Mouse (Mus musculus): ENCODE data around the gene Ppp1r3e.

Ppp1r3e gene

GRCm38 (mm10) chr14:54877048-54877715 is at the start of gene Ppp1r3e:
Gene Ppp1r3e (minus strand): TSS chr14:54877550.
- DNase-seq, result peak; percentile 67

- DNase-seq, result no peak
Measured at GRCm38 (mm10) chr14:54926401-54927158, 49.2 kb upstream of the Ppp1r3e start.

DNA sequence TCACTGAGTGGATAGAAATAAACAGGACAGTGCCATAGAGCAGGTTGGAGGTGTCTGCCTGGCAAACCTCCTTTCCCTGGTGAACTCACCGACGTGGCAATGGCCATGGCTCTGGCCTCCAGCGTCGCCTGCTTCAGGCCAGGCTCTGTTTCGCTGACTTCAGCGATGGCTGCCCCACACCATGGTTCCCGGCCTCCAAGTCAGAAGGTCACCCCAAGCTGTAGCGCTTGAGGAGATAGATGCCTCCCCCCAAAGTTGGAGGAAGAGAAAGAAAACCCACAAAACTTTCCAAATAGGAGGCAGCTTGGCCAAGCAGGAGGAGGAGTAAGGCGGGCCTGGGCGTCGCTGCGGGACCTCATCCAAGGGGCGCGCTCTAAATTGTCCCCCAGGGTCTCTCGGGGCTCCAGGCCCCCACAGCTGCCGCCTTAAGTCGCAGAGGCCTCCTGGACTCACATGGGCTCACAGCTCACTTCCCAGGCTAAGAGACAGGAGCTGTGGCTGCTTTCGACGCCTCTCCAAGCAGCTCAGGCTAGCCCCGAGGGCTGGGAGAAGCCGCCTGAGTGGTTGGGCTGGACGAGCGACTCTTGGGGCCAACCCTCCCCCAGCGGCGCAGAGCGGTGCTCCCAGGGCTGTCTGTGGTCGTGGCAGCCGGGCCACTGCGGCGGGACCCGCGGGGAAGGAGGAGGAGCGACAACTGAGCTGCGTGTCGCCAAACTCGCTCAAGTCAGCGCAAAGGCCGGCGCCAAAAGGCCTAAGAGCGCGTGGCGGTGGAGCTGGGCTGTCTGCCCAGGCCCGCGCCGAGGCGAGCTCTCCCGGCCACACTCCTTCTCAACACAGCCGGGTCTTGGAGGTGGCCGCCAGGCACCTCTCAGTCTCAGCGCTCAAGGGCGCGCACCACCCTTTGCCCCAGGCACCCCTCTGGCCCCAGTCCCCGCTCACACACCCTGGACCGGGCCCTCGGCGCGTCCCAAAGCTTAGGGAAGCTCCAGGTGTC is 48.3 kb upstream of the Ppp1r3e start, which contains the start of gene Efs:
Efs (minus strand) TSS at position 778 of the 994 bp plus-strand sequence.
- DNase-seq, result no peak

GRCm38 (mm10) chr14:54924641-54925348 is 47.4 kb upstream of the Ppp1r3e start:
- DNase-seq, result no peak

DNA sequence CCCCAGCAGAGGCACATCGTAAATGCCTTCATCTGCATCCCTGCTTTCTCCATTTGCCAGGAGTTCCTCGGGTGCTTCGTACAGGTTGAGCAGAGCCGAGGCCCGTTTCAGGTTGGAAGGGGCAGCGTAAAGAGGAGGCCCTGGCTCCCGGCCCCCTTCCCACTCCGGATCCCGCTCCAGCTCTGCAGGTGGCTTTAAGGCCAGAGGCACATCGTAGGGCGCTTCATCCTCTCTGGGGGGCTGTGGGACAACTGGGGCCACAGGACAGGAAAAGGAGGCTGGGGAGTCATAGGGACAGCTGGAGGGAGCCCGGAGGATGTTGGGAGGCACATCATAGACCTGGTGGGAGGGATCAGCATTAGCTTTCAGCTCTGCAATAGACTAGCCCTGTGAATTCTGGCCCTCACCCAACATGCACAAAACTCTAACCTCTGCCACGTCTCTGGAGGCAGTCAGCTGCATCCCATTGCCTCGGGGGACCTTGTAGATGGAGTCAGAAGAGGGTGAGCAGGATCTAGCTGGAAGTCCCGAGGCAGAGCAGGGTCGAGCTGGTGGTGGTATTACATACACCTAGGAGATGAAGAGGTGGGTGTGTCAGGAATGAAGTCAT is 42.8 kb upstream of the Ppp1r3e start:
- no peak for DNase-seq

GRCm38 (mm10) chr14:54913343-54913742 is 36.0 kb upstream of the Ppp1r3e start:
- DNase-seq, result no peak

GRCm38 (mm10) chr14:54912886-54913285 is 35.5 kb upstream of the Ppp1r3e start, which contains the start of gene Slc22a17:
Gene Slc22a17 (minus strand): TSS chr14:54913132.
- peak; percentile 55 for DNase-seq

DNA sequence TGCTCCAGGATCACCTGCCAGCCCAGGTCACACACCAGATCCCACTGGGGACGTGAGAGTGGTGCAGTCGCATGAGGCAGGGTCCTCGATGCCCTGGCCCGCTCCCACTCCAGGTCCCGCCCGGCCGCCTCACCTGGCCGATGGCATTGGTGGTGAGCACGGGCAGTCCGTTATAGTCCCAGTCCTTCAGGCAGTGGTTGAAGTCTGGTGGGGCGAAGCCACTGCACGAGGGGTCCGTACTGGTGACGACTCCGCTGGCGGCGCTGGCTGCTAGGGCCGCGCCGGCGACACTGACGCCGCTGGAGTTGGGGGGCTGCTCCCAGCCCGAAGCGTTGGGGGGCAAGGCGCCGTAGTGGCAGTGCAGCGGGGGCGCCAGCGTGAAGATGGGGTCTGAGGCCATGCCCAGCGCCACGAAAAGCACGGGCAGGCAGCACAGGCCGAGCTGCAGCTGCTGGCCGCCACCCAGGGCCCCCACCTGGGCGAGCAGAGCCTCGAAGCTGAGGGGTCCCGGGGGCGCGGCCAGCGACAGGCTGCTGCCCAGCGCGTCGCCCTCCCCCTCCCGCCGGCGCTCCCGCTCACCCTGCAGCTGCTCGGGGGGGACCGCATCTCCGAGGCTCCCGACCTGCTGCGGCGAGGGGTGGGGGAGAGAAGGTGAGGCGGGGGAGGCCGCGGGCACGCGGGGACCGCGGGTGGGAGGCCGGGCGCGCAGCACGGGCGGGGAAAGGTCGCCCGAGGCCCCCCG is 34.9 kb upstream of the Ppp1r3e start:
- DNase-seq, result peak; percentile 23

DNA sequence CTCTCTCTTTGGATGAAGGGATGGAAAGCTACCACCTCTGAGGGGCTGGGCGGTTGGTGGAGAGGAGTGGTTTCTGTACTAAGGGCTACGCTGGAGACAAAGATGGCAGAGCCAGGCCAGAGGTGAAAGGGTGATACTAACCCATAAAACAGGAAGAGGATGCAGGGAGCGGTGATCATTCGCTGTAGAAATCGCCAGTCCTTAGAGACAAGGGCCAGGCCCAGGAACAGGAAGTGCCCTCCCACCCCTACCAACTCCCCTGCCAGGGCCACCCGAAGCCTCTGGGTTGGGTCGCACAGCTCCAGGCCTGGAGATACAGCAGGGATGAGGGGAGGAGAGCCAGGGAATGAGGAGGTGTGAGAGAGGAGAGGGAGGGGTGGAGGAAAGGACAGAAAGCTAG is 31.3 kb upstream of the Ppp1r3e start:
- no peak for DNase-seq

DNA sequence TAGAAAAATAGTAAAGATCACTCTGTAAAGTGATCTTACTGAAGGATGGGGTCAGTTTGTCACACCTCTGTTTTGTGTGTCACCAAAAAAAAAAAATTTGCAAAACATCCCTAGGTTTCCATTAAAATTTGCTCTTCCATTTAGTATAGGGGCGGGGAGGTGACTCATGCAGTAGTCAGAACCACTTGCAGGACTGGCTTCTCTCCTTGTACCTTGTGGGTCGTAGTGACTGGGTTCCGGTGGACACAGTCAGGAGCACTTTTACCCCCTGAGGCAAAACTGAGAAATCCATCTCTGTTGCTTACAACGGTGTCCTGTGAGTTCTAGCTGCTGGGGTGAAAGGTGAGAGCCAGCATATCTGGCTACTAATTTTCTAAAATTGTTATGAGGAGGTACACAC is 26.3 kb upstream of the Ppp1r3e start:
- no peak for DNase-seq

DNA sequence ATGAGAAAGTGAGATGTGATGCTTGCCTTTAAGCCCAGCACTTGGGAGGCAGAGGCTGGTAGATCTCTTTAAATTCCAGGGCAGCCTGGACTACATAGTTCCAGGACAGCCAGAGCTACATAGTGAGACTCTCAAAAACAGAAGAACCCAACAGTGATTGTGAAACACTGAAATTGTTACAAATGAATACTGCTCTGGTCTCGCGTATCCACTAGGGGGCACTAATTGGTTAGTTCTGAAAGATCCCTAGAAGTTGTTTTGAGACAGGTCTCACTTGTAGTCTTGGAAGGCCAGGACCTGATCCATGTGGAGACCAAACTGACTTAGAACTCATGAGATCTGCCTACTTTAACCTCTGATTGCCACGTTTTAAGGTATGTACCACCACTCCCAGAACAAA is 23.0 kb upstream of the Ppp1r3e start:
- DNase-seq, result peak; percentile 68

DNA sequence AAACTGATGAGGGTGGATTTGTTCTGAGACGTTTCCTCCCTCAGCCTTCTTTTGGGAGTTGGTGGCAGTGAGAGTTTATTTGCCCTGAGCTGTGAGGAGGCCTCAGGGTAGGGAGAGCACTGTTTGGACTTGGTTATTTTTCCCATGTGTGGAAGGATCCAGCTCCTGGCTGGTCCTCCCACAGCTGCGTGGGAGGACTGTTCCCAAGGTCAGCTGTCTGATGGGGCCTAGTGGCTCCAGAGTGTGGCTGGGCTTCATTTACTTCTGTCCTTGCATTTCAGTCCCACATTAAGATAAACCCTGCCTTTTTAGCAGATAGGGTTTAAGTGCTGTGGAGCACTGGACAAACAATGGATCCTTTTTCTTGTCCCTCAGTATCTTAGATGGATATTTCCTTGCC is 20.1 kb upstream of the Ppp1r3e start:
- no peak for DNase-seq

DNA sequence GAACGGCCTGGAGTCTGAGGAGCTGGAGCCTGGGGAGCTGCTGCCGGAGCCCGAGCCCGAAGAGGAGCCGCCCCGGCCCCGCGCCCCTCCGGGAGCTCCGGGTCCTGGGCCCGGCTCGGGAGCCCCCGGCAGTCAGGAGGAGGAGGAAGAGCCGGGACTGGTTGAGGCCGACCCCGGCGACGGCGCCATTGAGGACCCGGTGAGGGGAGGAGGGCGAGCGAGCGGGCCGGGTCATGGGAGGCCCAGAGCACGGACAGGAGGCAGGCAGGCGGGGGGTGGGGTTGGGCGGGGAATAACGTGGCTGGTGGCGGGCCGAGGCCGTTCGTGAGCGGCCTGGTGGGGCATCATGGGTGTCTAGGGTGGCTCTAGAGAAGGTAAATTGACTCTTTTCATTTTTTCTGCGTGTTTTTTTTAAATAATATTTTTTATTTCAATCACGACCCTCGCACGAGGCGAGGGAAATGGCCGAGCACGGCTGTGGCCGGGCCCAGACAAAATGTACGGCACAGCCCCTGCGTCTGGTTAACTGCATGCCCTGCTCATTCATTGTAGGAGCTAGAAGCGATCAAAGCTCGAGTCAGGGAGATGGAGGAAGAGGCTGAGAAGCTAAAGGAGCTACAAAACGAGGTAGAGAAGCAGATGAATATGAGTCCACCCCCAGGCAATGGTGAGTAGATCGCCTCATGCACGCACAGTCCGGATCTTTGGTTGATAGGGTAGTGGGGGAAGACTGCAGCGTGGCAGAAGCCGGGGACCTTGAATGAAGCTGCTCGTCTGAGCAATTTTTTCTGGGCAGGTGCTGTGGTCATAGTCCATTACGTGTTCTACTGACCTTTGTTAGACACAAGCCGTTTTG is 17.2 kb upstream of the Ppp1r3e start:
- DNase-seq, result no peak

- peak; percentile 96 for DNase-seq
Measured at GRCm38 (mm10) chr14:54893651-54894181, 16.4 kb upstream of the Ppp1r3e start.

GRCm38 (mm10) chr14:54892200-54892599 is 14.8 kb upstream of the Ppp1r3e start, which contains the start of gene Pabpn1:
Gene Pabpn1 (plus strand): TSS chr14:54892500.
- DNase-seq, result no peak

DNA sequence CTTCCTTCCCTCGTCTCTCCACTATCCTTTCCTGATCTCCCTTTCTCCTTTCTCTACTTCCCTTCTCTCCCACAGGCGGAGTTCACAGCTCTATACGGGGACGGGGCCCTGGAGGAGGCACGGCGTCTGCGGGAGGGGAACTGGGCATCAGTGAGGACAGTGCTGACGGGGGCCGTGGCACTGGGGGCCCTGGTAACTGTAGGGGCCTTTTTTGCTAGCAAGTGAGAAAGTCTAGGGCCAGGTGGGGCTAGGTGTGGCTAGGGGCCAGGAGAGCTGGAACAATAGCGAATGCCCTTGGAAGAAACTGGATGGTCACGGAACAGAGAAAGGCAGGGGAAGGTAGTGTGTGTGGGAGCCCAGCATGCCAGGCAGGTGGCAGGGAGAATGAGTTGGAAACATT is 8.0 kb upstream of the Ppp1r3e start:
- no peak for DNase-seq

DNA sequence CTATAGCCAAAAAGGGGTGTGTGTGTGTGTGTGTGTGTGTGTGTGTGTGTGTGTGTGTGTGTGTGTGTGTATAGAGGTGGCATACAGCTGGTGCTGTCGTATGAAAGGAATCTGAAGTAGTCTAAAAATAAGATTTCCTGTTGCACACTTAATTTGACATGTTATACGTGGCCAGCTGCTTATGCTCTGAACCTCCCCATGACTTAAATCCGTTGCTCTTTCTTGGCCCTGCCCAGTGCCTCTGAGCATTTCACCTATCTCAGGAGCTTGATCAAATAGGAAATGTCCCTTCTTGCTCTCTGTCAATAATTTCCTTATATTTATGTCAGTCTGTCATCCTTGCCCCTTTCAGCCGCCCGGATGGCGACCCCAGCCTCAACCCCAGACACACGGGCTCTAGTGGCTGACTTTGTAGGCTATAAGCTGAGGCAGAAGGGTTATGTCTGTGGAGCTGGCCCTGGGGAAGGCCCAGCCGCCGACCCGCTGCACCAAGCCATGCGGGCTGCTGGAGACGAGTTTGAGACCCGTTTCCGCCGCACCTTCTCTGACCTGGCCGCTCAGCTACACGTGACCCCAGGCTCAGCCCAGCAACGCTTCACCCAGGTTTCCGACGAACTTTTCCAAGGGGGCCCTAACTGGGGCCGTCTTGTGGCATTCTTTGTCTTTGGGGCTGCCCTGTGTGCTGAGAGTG is 6.8 kb upstream of the Ppp1r3e start:
- no peak for DNase-seq

- peak; percentile 32 for DNase-seq
Measured at GRCm38 (mm10) chr14:54883154-54884021, 6.0 kb upstream of the Ppp1r3e start, which contains the start of the genes Bcl2l2 and Gm20521. Gene Bcl2l2 (plus strand): TSS chr14:54883377. Gene Gm20521 (plus strand): TSS chr14:54883441.

Measured in thymus, postnatal 14 days (tissue).